Mouse (Mus musculus) hindbrain, embryonic 14.5 days (tissue): ENCODE data around the gene Ppp6r1. TPM values are rescaled to one million over a fixed set of nuclear protein-coding genes. Genes with fewer than 3 reads are reported as not detected.

Source experiments
- ATAC-seq: fragments of 200-750 bp; cut with Nextera tagmentation; 2 replicates; pipeline ENCODE4 v1.8.0; 2017; ENCODE audit warnings: moderate number of reproducible peaks, mild to moderate bottlenecking, moderate TSS enrichment, moderate library complexity; ENCODE audit not compliant: low FRiP score
- DNase-seq: peaks from one replicate; pipeline ENCODE4 v3.0.0-alpha.2; 2015; ENCODE audit warnings: low spot score
- H3K27ac ChIP-seq: fragments of 300-500 bp; sonication (generic); 2 replicates; pipeline ENCODE4 v1.5.1; 2014; ENCODE audit warnings: mild to moderate bottlenecking, moderate library complexity
- H3K27me3 ChIP-seq: fragments of 300-500 bp; sonication (generic); 2 replicates; pipeline ENCODE4 v1.6.1; 2014; ENCODE audit warnings: mild to moderate bottlenecking, low read length, mixed read lengths; ENCODE audit not compliant: control insufficient read depth, insufficient read depth
- H3K36me3 ChIP-seq: fragments of 300-500 bp; sonication (generic); replicated peaks from 2 replicates; pipeline ENCODE4 v1.6.1; 2014; ENCODE audit not compliant: control insufficient read depth, insufficient read depth
- H3K4me1 ChIP-seq: fragments of 300-500 bp; sonication (generic); replicated peaks from 2 replicates; pipeline ENCODE4 v1.6.1; 2014; ENCODE audit warnings: antibody characterized with exemption, low read length, mixed read lengths; ENCODE audit not compliant: control insufficient read depth, insufficient read depth
- H3K4me2 ChIP-seq: fragments of 300-500 bp; sonication (generic); replicated peaks from 2 replicates; pipeline ENCODE4 v1.6.1; 2014; ENCODE audit warnings: mild to moderate bottlenecking, moderate library complexity
- H3K4me3 ChIP-seq: fragments of 300-500 bp; sonication (generic); replicated peaks from 2 replicates; pipeline ENCODE4 v1.5.1; 2014; ENCODE audit warnings: mild to moderate bottlenecking, low read length
- H3K9ac ChIP-seq: fragments of 300-500 bp; sonication (generic); 2 replicates; pipeline ENCODE4 v1.6.1; 2014
- H3K9me3 ChIP-seq: fragments of 300-500 bp; sonication (generic); 2 replicates; pipeline ENCODE4 v1.6.1; 2016; ENCODE audit warnings: low read length; ENCODE audit not compliant: control insufficient read depth
- WGBS: fragments of 180-500 bp; shearing (Covaris S2); extraction: QIAGEN DNeasy Blood & Tissue Kit; methylation state at CpG from one replicate; pipeline ENCODE4 v1.1.7; 2014; 5-methylcytosine and 5-hydroxymethylcytosine counted together
- polyA plus RNA-seq: library from polyadenylated mRNA; unstranded; fragments of >200 nt; fragmentation: Nextera tagmentation; extraction: Ambion mirVana; gene quantifications from 2 replicates; pipeline ENCODE4 v1.2.1, GENCODE M21; 2014

Ppp6r1 gene
- polyA plus RNA-seq, 1 experiment from 2014 or later, result 8.4 TPM

GRCm38 (mm10) chr7:4683307-4683706, 24.5 kb upstream of the Ppp6r1 start:
- no peaks in the 10 kb centered on the region for H3K27me3 ChIP-seq
- H3K4me2 ChIP-seq, result no peak overlapping the region
- no peak for ATAC-seq
- H3K9ac ChIP-seq, result no peak overlapping the region
- H3K9me3 ChIP-seq, result no peaks in the 10 kb centered on the region
- H3K4me1 ChIP-seq, result peaks cover 8% of the 10 kb centered on the region
- H3K36me3 ChIP-seq, result peaks cover 27% of the 10 kb centered on the region
- no peak overlapping the region for H3K27ac ChIP-seq
- DNase-seq, result no peak
- no peak overlapping the region for H3K4me3 ChIP-seq
- 92% methylated on average over 5 of the region's 5 CpGs for WGBS

DNA sequence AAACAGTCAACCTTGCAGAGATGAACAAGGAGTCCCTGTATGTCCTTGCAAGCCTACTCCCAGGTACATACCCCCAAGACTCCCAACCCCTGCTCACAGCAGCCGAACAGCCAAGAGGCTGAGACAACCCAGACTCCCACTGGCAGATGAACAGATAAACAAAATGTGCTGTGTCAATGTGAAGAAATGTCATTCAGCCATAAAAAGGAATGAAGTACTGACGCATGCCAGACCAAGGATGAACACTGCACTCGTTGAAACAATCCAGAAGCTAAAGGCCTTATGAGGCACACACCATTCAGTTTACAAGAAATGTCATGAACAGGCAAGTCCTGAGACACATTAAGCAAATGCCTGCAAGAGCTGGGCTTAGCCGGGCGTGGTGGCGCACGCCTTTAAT, 16.4 kb upstream of the Ppp6r1 start:
- no peaks in the 10 kb centered on the region for H3K9me3 ChIP-seq
- peaks cover 70% of the 10 kb centered on the region for H3K36me3 ChIP-seq
- ATAC-seq, result no peak
- no peak overlapping the region for H3K4me3 ChIP-seq
- H3K27me3 ChIP-seq, result no peaks in the 10 kb centered on the region
- no peak overlapping the region for H3K9ac ChIP-seq
- no peak overlapping the region for H3K4me2 ChIP-seq
- H3K27ac ChIP-seq, result no peak overlapping the region
- H3K4me1 ChIP-seq, result no peaks in the 10 kb centered on the region
- no peak for DNase-seq
- WGBS, result 95% methylated on average over 7 of the region's 7 CpGs

GRCm38 (mm10) chr7:4674114-4674731, 15.4 kb upstream of the Ppp6r1 start:
- no peaks in the 10 kb centered on the region for H3K4me1 ChIP-seq
- no peak overlapping the region for H3K4me2 ChIP-seq
- no peak overlapping the region for H3K27ac ChIP-seq
- WGBS, result 92% methylated on average over 12 of the region's 12 CpGs
- no peak overlapping the region for H3K9ac ChIP-seq
- H3K4me3 ChIP-seq, result no peak overlapping the region
- no peaks in the 10 kb centered on the region for H3K9me3 ChIP-seq
- H3K36me3 ChIP-seq, result peaks cover 69% of the 10 kb centered on the region
- no peaks in the 10 kb centered on the region for H3K27me3 ChIP-seq
- ATAC-seq (no peak), DNase-seq (no peak)

DNA sequence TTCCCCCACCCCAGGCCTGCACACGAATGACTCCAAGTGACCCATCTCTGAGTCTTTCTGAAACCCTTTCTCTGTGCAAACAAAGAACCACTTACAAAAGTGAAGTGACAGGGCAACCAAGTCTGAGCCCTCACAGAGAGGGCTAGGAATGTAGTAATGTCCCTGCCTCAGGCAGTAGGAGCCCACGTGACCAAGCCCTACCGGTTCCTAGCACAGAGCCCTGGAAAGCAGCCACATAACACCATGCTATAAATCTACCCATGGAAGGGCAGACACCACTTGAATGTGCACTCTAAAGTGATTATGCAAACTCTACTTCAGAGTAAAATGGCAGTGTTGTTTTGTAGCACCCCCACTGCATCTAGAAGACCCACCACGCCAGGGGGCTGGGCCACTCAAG, 13.1 kb upstream of the Ppp6r1 start:
- no peak for DNase-seq
- no peaks in the 10 kb centered on the region for H3K4me1 ChIP-seq
- WGBS, result 79% methylated on average over 4 of the region's 4 CpGs
- H3K4me3 ChIP-seq, result no peak overlapping the region
- H3K9me3 ChIP-seq, result no peaks in the 10 kb centered on the region
- no peak overlapping the region for H3K27ac ChIP-seq
- no peak overlapping the region for H3K9ac ChIP-seq
- no peaks in the 10 kb centered on the region for H3K27me3 ChIP-seq
- H3K4me2 ChIP-seq, result no peak overlapping the region
- ATAC-seq, result peak; percentile 62; the same call in 1 of the 2 replicates
- peaks cover 66% of the 10 kb centered on the region for H3K36me3 ChIP-seq

DNA sequence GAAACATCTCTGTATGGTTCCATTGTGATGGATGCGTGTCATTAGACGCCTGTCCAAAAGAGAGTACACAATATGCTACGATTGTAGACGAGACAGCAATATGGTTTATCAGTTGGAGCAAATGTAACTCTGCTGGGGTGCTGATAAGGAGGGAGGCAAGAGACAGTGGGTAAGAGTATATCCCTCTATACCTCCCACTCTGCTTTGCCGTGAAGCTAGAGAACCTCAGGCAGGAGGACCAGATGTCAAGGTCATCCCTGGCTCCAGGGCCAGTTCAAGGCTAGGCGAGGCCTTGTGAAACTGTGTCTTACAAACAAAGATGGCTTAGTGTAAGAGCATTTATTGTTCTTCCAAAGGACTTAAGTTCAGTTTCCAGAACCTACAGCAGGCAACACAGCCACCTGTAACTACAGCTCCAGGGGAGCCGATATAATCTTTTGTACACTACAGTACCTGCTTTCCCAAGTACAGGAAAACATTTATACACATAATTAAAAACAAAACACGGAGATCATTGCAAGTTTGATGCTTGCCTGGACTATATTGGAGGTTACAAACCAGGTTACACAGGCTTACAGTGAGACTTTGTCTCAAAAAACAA, 11.9 kb upstream of the Ppp6r1 start:
- DNase-seq (no peak), ATAC-seq (no peak)
- no peak overlapping the region for H3K4me3 ChIP-seq
- H3K4me1 ChIP-seq, result no peaks in the 10 kb centered on the region
- 92% methylated on average over 8 of the region's 8 CpGs for WGBS
- H3K4me2 ChIP-seq, result no peak overlapping the region
- no peak overlapping the region for H3K27ac ChIP-seq
- H3K9ac ChIP-seq, result no peak overlapping the region
- peaks cover 67% of the 10 kb centered on the region for H3K36me3 ChIP-seq
- no peaks in the 10 kb centered on the region for H3K27me3 ChIP-seq
- H3K9me3 ChIP-seq, result 0 out of 2 replicates have a peak, but pooled peaks cover 3% of the 10 kb centered on the region

- WGBS, result 99% methylated on average over 9 of the region's 9 CpGs
- no peak for ATAC-seq
- Histone ChIP-seq H3K27ac (no peak overlapping the region), H3K4me1 (no peaks in the 10 kb centered on the region), H3K9ac (no peak overlapping the region), H3K9me3 (0 out of 2 replicates have a peak, but pooled peaks cover 3% of the 10 kb centered on the region), H3K4me3 (no peak overlapping the region), H3K27me3 (no peaks in the 10 kb centered on the region), H3K36me3 (peaks cover 56% of the 10 kb centered on the region), H3K4me2 (no peak overlapping the region)
- DNase-seq, result no peak
Measured at GRCm38 (mm10) chr7:4669156-4669555, 10.3 kb upstream of the Ppp6r1 start.

GRCm38 (mm10) chr7:4668506-4668905, 9.7 kb upstream of the Ppp6r1 start:
- Histone ChIP-seq H3K4me3 (no peak overlapping the region), H3K4me1 (no peaks in the 10 kb centered on the region), H3K9ac (no peak overlapping the region), H3K4me2 (no peak overlapping the region), H3K27me3 (no peaks in the 10 kb centered on the region), H3K27ac (no peak overlapping the region), H3K9me3 (0 out of 2 replicates have a peak, but pooled peaks cover 3% of the 10 kb centered on the region), H3K36me3 (peaks cover 55% of the 10 kb centered on the region)
- 95% methylated on average over 8 of the region's 8 CpGs for WGBS
- ATAC-seq (no peak), DNase-seq (no peak)

DNA sequence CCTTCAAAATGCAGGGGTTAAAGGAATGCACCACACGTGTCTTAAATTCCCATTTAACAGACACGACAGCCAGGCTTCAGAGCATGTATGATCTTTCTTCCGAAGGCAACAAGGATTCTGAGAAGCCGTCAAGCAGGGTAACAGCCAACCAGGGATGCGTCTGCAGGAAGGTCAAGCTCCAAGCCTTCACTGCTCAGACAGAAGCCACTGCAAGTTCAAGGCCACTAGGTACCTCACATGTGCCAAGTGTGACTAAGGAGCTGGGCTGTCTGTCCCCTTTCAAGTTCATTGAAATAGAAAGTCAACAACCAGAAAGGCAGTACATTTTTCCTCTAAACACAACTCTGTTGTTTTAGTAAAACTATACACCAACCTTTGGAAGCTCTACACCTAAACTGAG, 8.1 kb upstream of the Ppp6r1 start:
- 0 out of 2 replicates have a peak, but pooled peaks cover 3% of the 10 kb centered on the region for H3K9me3 ChIP-seq
- H3K27me3 ChIP-seq, result no peaks in the 10 kb centered on the region
- H3K4me2 ChIP-seq, result no peak overlapping the region
- DNase-seq (no peak), ATAC-seq (no peak)
- no peak overlapping the region for H3K4me3 ChIP-seq
- no peak overlapping the region for H3K27ac ChIP-seq
- no peaks in the 10 kb centered on the region for H3K4me1 ChIP-seq
- no peak overlapping the region for H3K9ac ChIP-seq
- 96% methylated on average over 5 of the region's 5 CpGs for WGBS
- H3K36me3 ChIP-seq, result peaks cover 64% of the 10 kb centered on the region

- WGBS, result 98% methylated on average over 2 of the region's 2 CpGs
- DNase-seq (no peak), ATAC-seq (no peak)
- Histone ChIP-seq H3K9me3 (0 out of 2 replicates have a peak, but pooled peaks cover 3% of the 10 kb centered on the region), H3K4me3 (no peak overlapping the region), H3K4me1 (peaks cover 14% of the 10 kb centered on the region), H3K27ac (no peak overlapping the region), H3K36me3 (peaks cover 42% of the 10 kb centered on the region), H3K9ac (no peak overlapping the region), H3K4me2 (no peak overlapping the region), H3K27me3 (no peaks in the 10 kb centered on the region)
Measured at GRCm38 (mm10) chr7:4663742-4664141, 4.9 kb upstream of the Ppp6r1 start.
